ENCODE assay signal across 17 mouse cellular contexts in the genomic region with DNA sequence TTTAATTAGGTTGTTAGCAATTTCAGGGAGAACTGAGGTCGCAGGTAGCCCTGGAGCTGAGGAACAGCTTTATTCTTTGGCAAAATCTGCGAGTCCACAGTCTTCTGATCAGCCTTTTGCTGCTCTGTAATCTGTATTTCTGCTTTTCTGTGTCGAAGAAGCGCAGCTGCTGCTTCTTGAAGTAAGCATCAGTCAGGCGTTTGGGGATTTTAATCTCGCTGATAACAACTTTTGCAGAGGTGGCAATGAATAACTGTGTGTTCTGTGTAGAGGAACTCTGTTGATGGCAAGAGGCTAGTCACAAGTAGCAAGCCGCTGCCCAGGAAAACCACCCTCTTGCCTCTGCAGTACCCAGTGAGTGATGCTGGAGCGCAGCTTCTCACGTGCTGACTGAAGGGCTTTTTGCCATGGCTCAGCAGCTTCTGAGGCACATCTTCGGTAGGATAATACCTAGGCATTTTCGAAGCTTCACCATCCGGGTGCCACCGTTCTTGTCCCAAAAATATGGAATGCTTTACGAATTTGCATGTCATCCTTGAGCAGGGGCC. TPM values are rescaled to one million over a fixed set of nuclear protein-coding genes. Genes with fewer than 3 reads are reported as not detected.
DNase-seq lines count a peak whose midpoint lies in the region; ATAC-seq and TF ChIP-seq lines count a peak whose summit lies in the region.
"Had no signal": no experiment of that assay in that cellular context is flagged by ENCODE, and none has a peak within 500 bp of the region (broad histone marks: within the 10 kb centered on the region; RNA-seq: fewer than 3 reads in every experiment).

No protein-coding gene starts in this region.

- no peaks in the 10 kb centered on the region for H3K36me3 ChIP-seq in forebrain, embryonic 13.5 days (ENCODE audit: poor library complexity, severe bottlenecking)
- H3K36me3 ChIP-seq in forebrain, embryonic 10.5 days (replicated peaks), result no peaks in the 10 kb centered on the region
- no peaks in the 10 kb centered on the region for H3K36me3 ChIP-seq in kidney, adult 2 months (ENCODE audit: control insufficient read depth, insufficient read depth, low read length)
- H3K36me3 ChIP-seq: limb, embryonic 15.5 days; stomach, embryonic 15.5 days had no signal

- peaks cover 18% of the 10 kb centered on the region for H3K4me1 ChIP-seq in forebrain, embryonic 13.5 days
- H3K4me1 ChIP-seq in forebrain, embryonic 10.5 days, result 0 out of 2 replicates have a peak, but pooled peaks cover 3% of the 10 kb centered on the region
- 0 out of 2 replicates have a peak, but pooled peaks cover 4% of the 10 kb centered on the region for H3K4me1 ChIP-seq in kidney, adult 2 months (ENCODE audit: control insufficient read depth, insufficient read depth, low read length)
- H3K4me1 ChIP-seq: limb, embryonic 15.5 days had no signal

- H3K27me3 ChIP-seq in forebrain, embryonic 13.5 days, result no peaks in the 10 kb centered on the region
- no peaks in the 10 kb centered on the region for H3K27me3 ChIP-seq in forebrain, embryonic 10.5 days (ENCODE audit: poor library complexity, severe bottlenecking)
- H3K27me3 ChIP-seq in kidney, adult 2 months (replicated peaks; ENCODE audit: control insufficient read depth, insufficient read depth, low read length), result no peaks in the 10 kb centered on the region
- H3K27me3 ChIP-seq: limb, embryonic 15.5 days; stomach, embryonic 15.5 days had no signal

- no peak for DNase-seq in forebrain, embryonic 10.5 days (ENCODE audit: extremely low spot score, low spot score)
- peak; percentile 14 for DNase-seq in kidney, adult 2 months
- DNase-seq in kidney, postnatal 14 days, result no peak
- peak; percentile 21 to 50 for DNase-seq in left cerebral cortex, postnatal 25 days (ENCODE audit: low spot score in 2 of 2)
- no peak for DNase-seq in left cerebral cortex, adult 11 months (ENCODE audit: low spot score)
- peak; percentile 51 for DNase-seq in MEL-GATA-1-ER (ENCODE audit: extremely low read depth, low read depth)
- DNase-seq in ovary, adult 18-20 months (ENCODE audit: low spot score), result no peak
- DNase-seq: cerebellum, adult 11-12 months; forebrain, postnatal 0 days; kidney, adult 11 months; lung, embryonic 14.5 days; spleen, adult 18-20 months had no signal

- H3K4me2 ChIP-seq in forebrain, embryonic 13.5 days, result no peak overlapping the region
- H3K4me2 ChIP-seq: hindbrain, embryonic 14.5 days; limb, embryonic 15.5 days; lung, embryonic 14.5 days; stomach, embryonic 15.5 days had no signal

- ATAC-seq in forebrain, embryonic 13.5 days, result no peak
- ATAC-seq: forebrain, postnatal 0 days had no signal

- no peak for TF ChIP-seq POLR2A in kidney, adult 2 months (IDR thresholded peaks at IDR 0.05; ENCODE audit: low read depth, low read length)

- no peak overlapping the region for H3K27ac ChIP-seq in forebrain, embryonic 13.5 days
- H3K27ac ChIP-seq in forebrain, embryonic 10.5 days, result no peak overlapping the region
- H3K27ac ChIP-seq in kidney, adult 2 months (ENCODE audit: insufficient read depth, low read depth, low read length), result no peak overlapping the region
- H3K27ac ChIP-seq: hindbrain, embryonic 14.5 days; left cerebral cortex, adult 2 months; limb, embryonic 15.5 days; stomach, embryonic 15.5 days had no signal

- WGBS in forebrain, embryonic 13.5 days, result 82% methylated on average over 14 of the region's 14 CpGs
- WGBS in forebrain, embryonic 10.5 days, result 87% methylated on average over 14 of the region's 14 CpGs
- WGBS in kidney, adult 2 months, result 73% methylated on average over 14 of the region's 14 CpGs

- no peak for TF ChIP-seq CTCF in kidney, adult 2 months (conservative IDR thresholded peaks at IDR 0.05; ENCODE audit: insufficient read depth, insufficient read length, low read depth, low read length)

- H3K9me3 ChIP-seq in forebrain, embryonic 13.5 days (replicated peaks), result no peaks in the 10 kb centered on the region
- no peaks in the 10 kb centered on the region for H3K9me3 ChIP-seq in forebrain, embryonic 10.5 days
- H3K9me3 ChIP-seq: limb, embryonic 15.5 days; stomach, embryonic 15.5 days had no signal

- H3K4me3 ChIP-seq in forebrain, embryonic 13.5 days, result no peak overlapping the region
- no peak overlapping the region for H3K4me3 ChIP-seq in forebrain, embryonic 10.5 days
- no peak overlapping the region for H3K4me3 ChIP-seq in kidney, adult 2 months (ENCODE audit: insufficient read depth, low read depth, low read length)
- H3K4me3 ChIP-seq: left cerebral cortex, adult 2 months; limb, embryonic 15.5 days; stomach, embryonic 15.5 days had no signal

- intact Hi-C loops in left cerebral cortex, postnatal 25 days (cut with DNase I), result no loop called here

- peak overlapping the region; percentile 5; the same call in 1 of the 2 replicates for H3K9ac ChIP-seq in forebrain, embryonic 13.5 days
- H3K9ac ChIP-seq: forebrain, postnatal 0 days; hindbrain, embryonic 14.5 days; limb, embryonic 15.5 days; lung, embryonic 14.5 days; stomach, embryonic 15.5 days had no signal

RNA-seq across cellular contexts. Expression of gene Herc1, which starts 10.0 kb away (rescaled TPM):
- 43.1 and 47.2 TPM in 2 replicates for polyA plus RNA-seq in forebrain, embryonic 13.5 days (2015; fragmentation: Nextera tagmentation; extraction: Ambion mirVana)
- 29.2 and 31.6 TPM in 2 replicates for polyA plus RNA-seq in forebrain, embryonic 10.5 days (2016; fragmentation: Nextera tagmentation; extraction: Ambion mirVana)
- 12.0 TPM in 2 replicates for polyA plus RNA-seq in kidney, adult 2 months (2012; rRNA removed)
- total RNA-seq in left cerebral cortex, postnatal 25 days (2021), result 100 to 1,000 TPM; 112 to 119 TPM

Comparison
In these comparisons a context has a peak if more than half of its experiments do, and no peak if none do; other contexts are left out.
1. DNase-seq: peak in kidney, adult 2 months (single experiment), left cerebral cortex, postnatal 25 days (2 of 2) and MEL-GATA-1-ER (single experiment); none in forebrain, embryonic 10.5 days (single experiment), kidney, postnatal 14 days (single experiment), left cerebral cortex, adult 11 months (single experiment) and ovary, adult 18-20 months (single experiment).